Mouse (Mus musculus): ENCODE data around the gene Arntl. TPM values are rescaled to one million over a fixed set of nuclear protein-coding genes. Genes with fewer than 3 reads are reported as not detected.

The Arntl gene
- polyA plus RNA-seq, 2 experiments, result 5.6 to 6.8 TPM

DNA sequence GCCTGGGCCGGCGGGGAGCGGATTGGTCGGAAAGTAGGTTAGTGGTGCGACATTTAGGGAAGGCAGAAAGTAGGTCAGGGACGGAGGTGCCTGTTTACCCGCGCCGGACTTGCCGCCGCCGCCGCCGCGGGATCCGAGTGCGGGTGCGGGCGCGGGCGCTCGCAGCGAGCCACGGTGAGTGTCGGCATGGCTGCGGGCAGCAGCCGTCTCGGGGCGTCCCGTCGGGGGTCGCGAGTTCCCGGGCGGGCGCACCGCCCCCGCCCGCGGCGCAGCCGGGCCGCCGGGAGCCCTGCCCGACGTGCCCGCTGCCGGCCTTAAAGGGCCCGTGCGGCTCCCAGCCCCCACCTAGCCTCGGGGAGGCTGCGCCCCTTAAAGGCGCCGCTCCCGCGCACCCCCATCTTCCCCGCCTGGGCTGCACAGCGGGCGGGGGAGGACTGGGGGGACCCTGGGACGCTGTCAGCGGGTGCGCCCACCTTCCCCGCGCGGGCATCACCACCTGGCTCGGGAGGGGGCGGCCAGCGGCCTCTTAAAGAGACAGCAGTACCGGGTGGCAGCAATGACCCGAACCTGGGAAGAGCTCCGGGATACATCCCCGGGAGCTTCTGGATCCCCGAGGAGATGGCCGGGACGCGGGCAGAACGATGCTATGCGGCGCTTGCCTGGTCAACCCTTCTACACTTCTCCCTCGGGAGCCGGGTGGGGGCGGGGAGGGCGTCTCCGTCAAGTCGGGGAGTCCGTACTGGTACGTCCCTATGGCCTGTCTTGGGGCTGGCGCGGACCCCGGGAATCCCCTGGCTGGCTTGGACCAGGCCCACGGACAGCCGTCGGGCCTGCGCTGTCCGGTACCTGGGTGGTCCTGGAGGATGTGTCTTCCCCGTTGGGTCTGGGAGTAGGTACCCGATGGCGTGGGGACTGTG, 464 bp downstream of the Arntl start:
- H3K4me1 ChIP-seq (ENCODE audit: control insufficient read depth, insufficient read depth, low read length), result peaks cover 10% of the 10 kb centered on the region; the same call in 1 of the 2 replicates
- no peaks in the 10 kb centered on the region for H3K36me3 ChIP-seq (ENCODE audit: control insufficient read depth, insufficient read depth, low read length)
- no peaks in the 10 kb centered on the region for H3K9me3 ChIP-seq (ENCODE audit: control insufficient read depth, low read length)
- TF ChIP-seq POLR2A (IDR thresholded peaks at IDR 0.05; ENCODE audit: borderline replicate concordance, extremely low read depth, insufficient read depth, insufficient read length), result no peak
- peak overlapping the region; percentile 86 for H3K4me2 ChIP-seq (replicated peaks; ENCODE audit: low read depth, low read length, severe bottlenecking)
- H3K27ac ChIP-seq (replicated peaks; ENCODE audit: low read depth, low read length), result peak overlapping the region; percentile 26; the same call in 1 of the 2 replicates
- peaks cover 43% of the 10 kb centered on the region for H3K27me3 ChIP-seq (ENCODE audit: control insufficient read depth, insufficient read depth, low read length)
- H3K4me3 ChIP-seq (replicated peaks; ENCODE audit: low read length), result peak overlapping the region; percentile 78
- peak; percentile 14 for DNase-seq (ENCODE audit: low spot score)
- WGBS, result under 1% methylated on average over 63 of the region's 98 CpGs
- peak overlapping the region; percentile 65 for H3K9ac ChIP-seq (ENCODE audit: low read depth, low read length, severe bottlenecking)
- peak; percentile 48 for ATAC-seq (ENCODE audit: low FRiP score, low read depth)

DNA sequence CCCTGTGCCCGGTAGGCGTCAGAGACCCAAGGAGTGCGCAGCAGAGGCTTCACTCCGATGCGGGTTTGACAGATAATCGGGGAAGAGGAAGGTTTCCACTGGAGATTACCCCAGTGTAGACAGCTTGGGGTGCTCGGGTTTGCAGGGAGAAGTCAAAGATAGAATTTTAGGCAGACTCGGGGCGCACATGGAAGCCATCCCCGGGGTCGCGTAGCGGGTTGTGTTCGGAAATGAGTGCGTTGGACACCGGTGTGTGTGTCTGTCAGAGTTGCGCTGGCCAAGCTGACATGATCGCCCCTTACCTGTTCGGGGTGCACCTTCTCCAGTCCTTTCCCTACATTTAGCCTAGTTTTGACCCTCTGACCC, 1.1 kb downstream of the Arntl start:
- no peak for TF ChIP-seq POLR2A (IDR thresholded peaks at IDR 0.05; ENCODE audit: borderline replicate concordance, extremely low read depth, insufficient read depth, insufficient read length)
- H3K9ac ChIP-seq (ENCODE audit: low read depth, low read length, severe bottlenecking), result no peak overlapping the region
- H3K9me3 ChIP-seq (ENCODE audit: control insufficient read depth, low read length), result no peaks in the 10 kb centered on the region
- no peak for ATAC-seq (ENCODE audit: low FRiP score, low read depth)
- H3K4me3 ChIP-seq (replicated peaks; ENCODE audit: low read length), result peak overlapping the region; percentile 78
- H3K27me3 ChIP-seq (ENCODE audit: control insufficient read depth, insufficient read depth, low read length), result peaks cover 43% of the 10 kb centered on the region
- H3K36me3 ChIP-seq (ENCODE audit: control insufficient read depth, insufficient read depth, low read length), result no peaks in the 10 kb centered on the region
- peak overlapping the region; percentile 86 for H3K4me2 ChIP-seq (replicated peaks; ENCODE audit: low read depth, low read length, severe bottlenecking)
- peaks cover 10% of the 10 kb centered on the region; the same call in 1 of the 2 replicates for H3K4me1 ChIP-seq (ENCODE audit: control insufficient read depth, insufficient read depth, low read length)
- DNase-seq (ENCODE audit: low spot score), result no peak
- no peak overlapping the region for H3K27ac ChIP-seq (replicated peaks; ENCODE audit: low read depth, low read length)
- WGBS, result under 1% methylated on average over 19 of the region's 19 CpGs

DNA sequence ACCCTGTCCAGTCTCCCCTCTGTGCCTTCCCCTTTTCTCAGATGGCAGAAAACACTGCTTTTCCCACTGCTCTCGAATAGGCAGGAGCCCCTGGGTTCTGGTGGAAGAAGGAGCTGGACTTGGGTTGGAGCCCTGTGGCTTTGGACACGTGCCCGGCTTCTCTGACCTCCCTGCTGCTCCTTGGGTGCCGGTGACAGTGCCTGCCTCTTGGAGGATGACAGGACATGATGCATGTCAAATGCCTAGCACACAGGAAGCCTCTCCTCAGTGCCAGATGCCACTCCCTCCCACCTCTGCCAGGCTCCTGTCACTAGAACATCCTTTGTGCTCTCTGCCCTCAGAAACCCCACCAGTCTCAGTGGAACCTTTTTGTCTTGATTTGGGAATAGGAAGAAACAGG, 3.2 kb downstream of the Arntl start:
- peaks cover 41% of the 10 kb centered on the region for H3K27me3 ChIP-seq (ENCODE audit: control insufficient read depth, insufficient read depth, low read length)
- H3K4me3 ChIP-seq (replicated peaks; ENCODE audit: low read length), result no peak overlapping the region
- no peak for TF ChIP-seq POLR2A (IDR thresholded peaks at IDR 0.05; ENCODE audit: borderline replicate concordance, extremely low read depth, insufficient read depth, insufficient read length)
- DNase-seq (ENCODE audit: low spot score) (no peak), ATAC-seq (ENCODE audit: low FRiP score, low read depth) (no peak)
- H3K9me3 ChIP-seq (ENCODE audit: control insufficient read depth, low read length), result no peaks in the 10 kb centered on the region
- H3K9ac ChIP-seq (ENCODE audit: low read depth, low read length, severe bottlenecking), result no peak overlapping the region
- WGBS, result 52% methylated on average over 4 of the region's 4 CpGs
- no peak overlapping the region for H3K4me2 ChIP-seq (replicated peaks; ENCODE audit: low read depth, low read length, severe bottlenecking)
- H3K27ac ChIP-seq (replicated peaks; ENCODE audit: low read depth, low read length), result no peak overlapping the region
- peaks cover 10% of the 10 kb centered on the region; the same call in 1 of the 2 replicates for H3K4me1 ChIP-seq (ENCODE audit: control insufficient read depth, insufficient read depth, low read length)
- no peaks in the 10 kb centered on the region for H3K36me3 ChIP-seq (ENCODE audit: control insufficient read depth, insufficient read depth, low read length)

DNA sequence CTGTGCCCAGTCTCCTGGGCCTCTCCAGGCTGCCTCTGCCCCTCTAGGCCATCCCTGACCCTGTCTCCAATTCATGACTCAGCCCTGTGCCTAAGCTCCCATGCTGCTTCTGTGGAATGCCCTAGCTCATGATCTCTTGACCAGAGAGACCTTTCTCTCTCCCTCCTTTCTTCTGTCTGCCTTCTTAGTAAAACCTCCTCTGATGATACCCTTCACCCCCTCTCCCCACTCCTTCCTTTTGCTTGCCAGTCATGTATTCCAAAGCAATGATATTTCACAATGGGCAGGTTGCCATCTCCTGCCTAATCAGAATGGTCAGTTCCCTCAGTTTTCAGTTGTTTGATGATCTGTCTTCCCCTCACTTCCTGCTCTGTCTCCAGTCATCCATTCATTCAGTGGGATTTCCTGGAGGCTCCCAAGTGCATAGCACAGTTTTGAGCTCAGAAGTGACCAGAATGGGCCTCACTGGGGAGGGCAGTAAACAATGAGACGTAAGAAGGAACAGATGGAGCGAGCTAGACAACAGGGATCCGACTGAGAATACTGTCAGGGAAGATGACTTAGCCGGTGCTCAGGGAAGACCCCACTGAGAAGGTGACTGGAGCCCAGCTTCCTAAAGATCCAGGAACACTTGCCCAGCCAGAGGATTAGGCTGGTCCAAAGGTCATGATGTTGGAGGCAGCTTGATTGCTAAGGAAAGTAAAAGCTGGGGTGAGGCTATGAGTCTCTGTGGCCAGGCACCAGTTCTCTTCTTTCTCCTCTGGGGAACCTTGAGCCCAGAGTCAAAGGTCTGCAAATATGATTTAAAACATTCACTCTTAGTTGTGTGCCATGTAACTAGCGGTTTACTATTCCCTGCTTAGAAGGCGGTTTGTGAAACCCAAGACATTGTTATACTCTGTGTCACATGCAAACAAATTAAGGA, 7.2 kb downstream of the Arntl start:
- no peak for DNase-seq (ENCODE audit: low spot score)
- WGBS, result 52% methylated on average over 6 of the region's 6 CpGs
- H3K4me3 ChIP-seq (replicated peaks; ENCODE audit: low read length), result no peak overlapping the region
- no peaks in the 10 kb centered on the region for H3K36me3 ChIP-seq (ENCODE audit: control insufficient read depth, insufficient read depth, low read length)
- TF ChIP-seq POLR2A (IDR thresholded peaks at IDR 0.05; ENCODE audit: borderline replicate concordance, extremely low read depth, insufficient read depth, insufficient read length), result no peak
- H3K9ac ChIP-seq (ENCODE audit: low read depth, low read length, severe bottlenecking), result no peak overlapping the region
- no peak for ATAC-seq (ENCODE audit: low FRiP score, low read depth)
- H3K9me3 ChIP-seq (ENCODE audit: control insufficient read depth, low read length), result no peaks in the 10 kb centered on the region
- H3K27ac ChIP-seq (replicated peaks; ENCODE audit: low read depth, low read length), result no peak overlapping the region
- H3K4me1 ChIP-seq (ENCODE audit: control insufficient read depth, insufficient read depth, low read length), result no peaks in the 10 kb centered on the region
- H3K27me3 ChIP-seq (ENCODE audit: control insufficient read depth, insufficient read depth, low read length), result peaks cover 12% of the 10 kb centered on the region
- H3K4me2 ChIP-seq (replicated peaks; ENCODE audit: low read depth, low read length, severe bottlenecking), result no peak overlapping the region

DNA sequence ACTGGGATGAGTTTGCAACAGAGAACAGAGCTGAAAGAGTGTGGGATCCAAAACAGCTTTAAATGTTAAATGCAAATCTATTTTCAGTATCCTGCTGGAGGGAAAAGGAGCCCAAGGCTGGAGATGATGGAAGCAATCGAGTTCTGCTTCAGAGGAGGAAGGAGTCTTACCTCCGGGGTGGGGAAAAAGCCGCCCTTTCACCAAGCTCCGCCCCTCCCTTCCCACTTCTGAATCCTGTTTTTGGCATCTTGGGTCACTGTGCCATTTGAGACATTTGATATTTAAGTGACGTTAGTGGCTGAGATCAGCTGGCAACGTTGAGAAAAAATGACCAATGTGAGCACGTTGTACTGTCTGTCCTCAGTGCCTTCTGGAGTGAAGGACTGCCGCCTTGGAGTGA, 8.9 kb downstream of the Arntl start:
- ATAC-seq (ENCODE audit: low FRiP score, low read depth) (no peak), DNase-seq (ENCODE audit: low spot score) (no peak)
- WGBS, result 52% methylated on average over 8 of the region's 8 CpGs
- Histone ChIP-seq H3K36me3 (ENCODE audit: control insufficient read depth, insufficient read depth, low read length) (no peaks in the 10 kb centered on the region), H3K27me3 (ENCODE audit: control insufficient read depth, insufficient read depth, low read length) (no peaks in the 10 kb centered on the region), H3K9me3 (ENCODE audit: control insufficient read depth, low read length) (no peaks in the 10 kb centered on the region), H3K27ac (replicated peaks; ENCODE audit: low read depth, low read length) (no peak overlapping the region), H3K9ac (ENCODE audit: low read depth, low read length, severe bottlenecking) (no peak overlapping the region), H3K4me2 (replicated peaks; ENCODE audit: low read depth, low read length, severe bottlenecking) (no peak overlapping the region), H3K4me3 (replicated peaks; ENCODE audit: low read length) (no peak overlapping the region), H3K4me1 (ENCODE audit: control insufficient read depth, insufficient read depth, low read length) (no peaks in the 10 kb centered on the region)
- TF ChIP-seq POLR2A (IDR thresholded peaks at IDR 0.05; ENCODE audit: borderline replicate concordance, extremely low read depth, insufficient read depth, insufficient read length), result no peak
